Mouse (Mus musculus) neural tube, embryonic 13.5 days (tissue): Measurements from ENCODE around the gene Slc39a11. TPM values are rescaled to one million over a fixed set of nuclear protein-coding genes. Genes with fewer than 3 reads are reported as not detected.

Experiments used
- ATAC-seq: fragments of 200-750 bp; cut with Nextera tagmentation; 2 replicates; pipeline ENCODE4 v1.8.0; 2017; ENCODE audit warnings: low read depth, mild to moderate bottlenecking, moderate TSS enrichment, moderate library complexity
- H3K27ac ChIP-seq: fragments of 300-500 bp; sonication (generic); replicated peaks from 2 replicates; pipeline ENCODE4 v1.5.1; 2015; ENCODE audit warnings: moderate library complexity, mild to moderate bottlenecking, inconsistent platforms
- H3K27me3 ChIP-seq: fragments of 300-500 bp; sonication (generic); 2 replicates; pipeline ENCODE4 v1.6.1; 2015; ENCODE audit warnings: mild to moderate bottlenecking, inconsistent platforms
- H3K36me3 ChIP-seq: fragments of 300-500 bp; sonication (generic); 2 replicates; pipeline ENCODE4 v1.6.1; 2015; ENCODE audit warnings: mild to moderate bottlenecking, inconsistent platforms
- H3K4me1 ChIP-seq: fragments of 300-500 bp; sonication (generic); replicated peaks from 2 replicates; pipeline ENCODE4 v1.6.1; 2015; ENCODE audit warnings: inconsistent platforms
- H3K4me2 ChIP-seq: fragments of 300-500 bp; sonication (generic); 2 replicates; pipeline ENCODE4 v1.6.1; 2015; ENCODE audit warnings: inconsistent platforms, mild to moderate bottlenecking, moderate library complexity
- H3K4me3 ChIP-seq: fragments of 300-500 bp; sonication (generic); 2 replicates; pipeline ENCODE4 v1.5.1; 2015; ENCODE audit warnings: mild to moderate bottlenecking, inconsistent platforms
- H3K9ac ChIP-seq: fragments of 300-500 bp; sonication (generic); 2 replicates; pipeline ENCODE4 v1.6.1; 2015; ENCODE audit warnings: moderate library complexity, mild to moderate bottlenecking, inconsistent platforms
- H3K9me3 ChIP-seq: fragments of 300-500 bp; sonication (generic); 2 replicates; pipeline ENCODE4 v1.6.1; 2016; ENCODE audit warnings: inconsistent platforms
- WGBS: fragments of 180-500 bp; shearing (Covaris S2); methylation state at CpG from one replicate; pipeline ENCODE4 v1.1.7; 2015; 5-methylcytosine and 5-hydroxymethylcytosine counted together
- polyA plus RNA-seq: library from polyadenylated mRNA; unstranded; fragments of >200 nt; fragmentation: Nextera tagmentation; extraction: Ambion mirVana; gene quantifications from 2 replicates; pipeline ENCODE4 v1.2.1, GENCODE M21; 2015

The Slc39a11 gene
- polyA plus RNA-seq: 21.0 and 26.8 TPM in 2 replicates

DNA sequence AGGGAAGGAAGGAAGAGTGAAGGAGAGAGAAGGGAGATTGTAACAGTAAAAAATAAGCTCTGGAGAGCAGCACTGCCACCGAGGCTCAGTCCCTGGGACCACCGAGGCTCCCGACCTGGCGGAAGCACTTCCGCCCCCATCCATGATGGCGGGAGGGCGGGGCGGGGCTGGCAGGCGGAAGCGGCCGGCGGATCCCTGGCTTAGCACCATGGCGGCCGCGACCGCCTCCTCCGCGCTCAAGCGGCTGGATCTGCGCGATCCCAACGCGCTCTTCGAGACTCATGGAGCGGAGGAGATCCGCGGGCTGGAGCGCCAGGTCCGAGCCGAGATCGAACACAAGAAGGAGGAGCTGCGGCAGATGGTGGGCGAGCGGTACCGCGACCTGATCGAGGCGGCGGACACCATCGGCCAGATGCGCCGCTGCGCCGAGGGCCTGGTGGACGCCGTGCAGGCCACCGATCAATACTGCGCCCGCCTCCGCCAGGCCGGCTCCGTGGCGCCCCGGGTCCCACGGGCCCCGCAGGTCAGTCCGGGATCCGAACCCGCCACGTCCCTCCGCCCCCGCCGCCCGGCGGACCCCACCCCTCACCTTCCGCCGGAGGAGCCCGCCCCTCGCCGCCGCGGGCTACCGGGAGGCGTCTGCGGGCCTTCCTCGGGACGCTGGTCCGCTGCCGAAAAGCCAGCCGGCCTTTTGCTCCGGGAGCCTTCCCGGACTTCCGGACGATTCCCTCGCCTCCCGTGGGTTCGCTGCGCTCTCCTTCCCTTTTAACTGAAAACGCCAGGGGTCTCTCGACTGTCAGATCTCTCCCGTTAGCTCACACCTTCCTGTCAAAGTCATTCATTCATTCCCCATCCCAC lies at the start of gene Slc39a11:
TSS of gene Slc39a11 (minus strand) at position 727 of the 858 bp plus-strand sequence.
- 0% methylated on average over 85 of the region's 91 CpGs for WGBS

DNA sequence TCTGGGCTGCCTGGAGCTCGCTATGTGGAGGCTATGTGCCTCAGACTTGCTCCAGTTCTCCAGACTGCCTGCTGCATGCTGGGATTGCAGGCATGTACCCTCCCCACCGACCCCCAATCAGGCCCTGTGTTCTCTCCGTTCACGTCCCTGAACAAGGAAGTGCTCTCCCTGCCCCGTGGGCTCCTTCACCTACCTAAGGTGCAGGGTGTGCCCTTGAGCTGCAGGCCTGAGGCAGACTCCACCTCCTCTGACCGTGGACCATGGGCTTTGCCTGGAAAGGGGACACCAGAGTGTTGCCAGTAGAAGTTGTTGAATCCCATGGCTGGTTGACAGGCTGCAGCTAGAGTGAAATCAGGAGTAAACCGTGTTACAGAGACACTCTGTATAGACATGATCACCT lies 49.8 kb upstream of the Slc39a11 start:
- Histone ChIP-seq H3K4me1 (peaks cover 4% of the 10 kb centered on the region; the same call in 1 of the 2 replicates), H3K27me3 (no peaks in the 10 kb centered on the region), H3K9ac (peak overlapping the region; percentile 26; the same call in 1 of the 2 replicates), H3K36me3 (peaks cover 49% of the 10 kb centered on the region), H3K4me3 (no peak overlapping the region), H3K9me3 (no peaks in the 10 kb centered on the region), H3K27ac (no peak overlapping the region), H3K4me2 (no peak overlapping the region)
- no peak for ATAC-seq
- 87% methylated on average over 7 of the region's 7 CpGs for WGBS

More for the DNA sequence above, at the start of gene Slc39a11:
- Histone ChIP-seq H3K36me3 (peaks cover 30% of the 10 kb centered on the region), H3K9ac (peak within 1 kb of the TSS; percentile 94), H3K4me3 (peak within 1 kb of the TSS; percentile 93), H3K27me3 (no peaks in the 10 kb centered on the region), H3K9me3 (no peaks in the 10 kb centered on the region), H3K4me2 (peak within 1 kb of the TSS; percentile 67), H3K27ac (peak within 1 kb of the TSS; percentile 93), H3K4me1 (peaks cover 23% of the 10 kb centered on the region)
- peak; percentile 87 for ATAC-seq

DNA sequence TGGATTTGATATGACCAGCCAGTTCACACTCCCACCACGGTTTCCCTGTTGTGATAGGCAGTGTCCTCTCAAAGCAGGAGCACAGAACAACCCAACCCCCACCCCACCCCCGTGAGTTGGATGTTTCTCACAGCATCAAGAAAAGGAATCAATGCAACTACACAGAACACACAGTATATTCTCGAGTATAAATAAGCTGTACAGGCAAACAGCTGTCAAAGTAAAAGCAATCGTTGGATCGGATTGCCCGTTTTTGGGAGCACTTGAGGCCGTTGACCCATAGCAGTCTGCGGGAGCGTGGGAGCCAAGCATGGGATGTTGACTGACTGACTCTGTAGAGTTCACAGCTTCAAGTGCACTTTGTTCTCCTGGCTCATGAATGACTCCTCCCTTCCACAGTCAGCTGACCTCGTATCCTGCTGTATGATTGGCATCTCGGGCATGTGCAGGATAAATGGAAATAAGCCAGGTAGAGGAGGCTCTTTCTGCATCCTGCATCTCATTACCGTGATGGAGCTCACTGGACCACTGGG lies 48.2 kb upstream of the Slc39a11 start:
- H3K27me3 ChIP-seq: no peaks in the 10 kb centered on the region
- H3K36me3 ChIP-seq: peaks cover 65% of the 10 kb centered on the region
- H3K9ac ChIP-seq: no peak overlapping the region
- H3K4me1 ChIP-seq: no peaks in the 10 kb centered on the region
- H3K4me3 ChIP-seq: no peak overlapping the region
- ATAC-seq: no peak
- WGBS: 82% methylated on average over 12 of the region's 12 CpGs
- no peaks in the 10 kb centered on the region for H3K9me3 ChIP-seq
- no peak overlapping the region for H3K4me2 ChIP-seq
- no peak overlapping the region for H3K27ac ChIP-seq

DNA sequence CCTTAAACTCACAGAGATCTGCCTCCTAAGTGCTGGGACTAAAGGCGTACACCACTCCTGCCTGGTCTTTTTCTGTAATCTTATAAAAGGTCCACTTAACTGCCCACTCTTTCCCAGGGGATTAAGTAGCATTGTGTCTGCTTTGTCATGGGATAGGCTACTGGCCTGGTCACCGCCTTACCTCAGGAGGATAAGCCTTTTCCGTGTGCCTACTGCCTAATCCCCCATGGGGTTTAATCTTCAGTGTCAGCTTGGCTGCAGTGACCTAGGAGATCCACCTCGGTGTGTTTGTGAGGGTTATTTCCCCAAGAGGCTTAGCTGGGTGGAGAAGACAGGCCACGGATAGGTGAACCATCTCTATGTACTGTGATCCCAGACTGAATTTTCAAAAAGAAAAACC lies 47.7 kb upstream of the Slc39a11 start:
- H3K4me3 ChIP-seq: no peak overlapping the region
- H3K36me3 ChIP-seq: peaks cover 70% of the 10 kb centered on the region
- no peak overlapping the region for H3K4me2 ChIP-seq
- H3K4me1 ChIP-seq: no peaks in the 10 kb centered on the region
- H3K9me3 ChIP-seq: no peaks in the 10 kb centered on the region
- 81% methylated on average over 5 of the region's 5 CpGs for WGBS
- no peak overlapping the region for H3K9ac ChIP-seq
- H3K27ac ChIP-seq: no peak overlapping the region
- no peak for ATAC-seq
- H3K27me3 ChIP-seq: no peaks in the 10 kb centered on the region

DNA sequence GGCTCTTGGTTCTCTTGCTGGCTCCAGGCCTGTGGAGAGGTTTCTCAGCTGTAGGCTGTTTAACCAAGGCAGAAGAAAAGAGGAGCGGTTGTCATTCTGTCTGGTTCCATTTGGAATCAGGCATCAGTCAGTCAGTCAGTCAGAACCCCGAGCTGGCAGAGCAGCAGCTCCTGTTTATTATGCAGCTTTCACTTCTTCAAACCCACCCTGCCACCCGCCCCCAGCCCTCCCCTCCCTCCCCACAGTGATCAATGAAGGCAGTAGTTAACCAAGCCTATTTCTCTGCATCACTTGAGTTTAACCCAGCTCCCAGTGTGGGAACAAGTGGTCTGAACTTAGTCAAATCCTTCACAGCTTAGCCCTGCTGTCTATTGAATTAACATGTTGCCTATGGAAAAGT lies 42.0 kb upstream of the Slc39a11 start:
- no peak overlapping the region for H3K4me2 ChIP-seq
- H3K4me3 ChIP-seq: no peak overlapping the region
- H3K4me1 ChIP-seq: peaks cover 6% of the 10 kb centered on the region
- H3K27me3 ChIP-seq: no peaks in the 10 kb centered on the region
- H3K36me3 ChIP-seq: peaks cover 92% of the 10 kb centered on the region
- no peak for ATAC-seq
- no peak overlapping the region for H3K9ac ChIP-seq
- no peak overlapping the region for H3K27ac ChIP-seq
- WGBS: 75% methylated on average over 3 of the region's 3 CpGs
- H3K9me3 ChIP-seq: no peaks in the 10 kb centered on the region

DNA sequence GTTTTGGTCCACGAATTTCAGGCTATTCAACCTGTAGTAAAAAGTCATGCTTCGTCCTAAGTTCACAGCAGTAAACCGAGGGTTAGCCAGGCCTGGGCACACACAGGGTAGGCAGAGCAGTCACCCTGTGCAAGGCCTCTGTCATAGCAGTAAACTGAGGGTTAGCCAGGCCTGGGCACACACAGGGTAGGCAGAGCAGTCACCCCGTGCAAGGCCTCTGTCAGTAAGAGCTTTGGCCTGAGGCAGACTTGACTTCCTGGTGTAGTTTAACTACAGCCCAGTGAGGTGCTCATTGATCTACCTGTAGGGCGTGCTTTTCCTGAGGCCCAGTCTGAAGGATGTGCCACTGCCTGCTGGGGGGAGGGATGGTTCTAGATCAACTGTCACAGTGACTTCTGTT lies 41.4 kb upstream of the Slc39a11 start:
- Histone ChIP-seq H3K4me3 (no peak overlapping the region), H3K27me3 (no peaks in the 10 kb centered on the region), H3K4me1 (peaks cover 11% of the 10 kb centered on the region), H3K27ac (no peak overlapping the region), H3K9me3 (no peaks in the 10 kb centered on the region), H3K9ac (no peak overlapping the region), H3K36me3 (peaks cover 87% of the 10 kb centered on the region), H3K4me2 (no peak overlapping the region)
- ATAC-seq: no peak
- 92% methylated on average over 5 of the region's 5 CpGs for WGBS

DNA sequence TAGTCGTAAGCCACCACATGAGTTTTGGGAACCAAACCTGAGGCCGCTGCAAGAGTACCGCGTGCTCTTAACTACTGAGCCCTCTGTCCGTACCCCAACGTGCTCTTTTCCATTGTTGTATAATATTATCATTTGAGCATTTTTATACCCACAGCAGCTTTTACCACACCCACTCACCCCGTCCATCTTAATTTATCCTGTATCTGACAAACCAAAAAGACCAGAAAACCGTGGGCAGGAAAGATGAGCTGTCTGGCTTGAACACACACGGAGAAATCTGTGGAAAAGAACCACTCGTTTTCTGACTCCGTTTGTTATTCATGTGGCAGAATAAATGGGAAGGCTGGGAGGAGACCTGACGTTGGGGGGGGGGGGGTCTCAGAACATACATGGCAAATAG lies 40.6 kb upstream of the Slc39a11 start:
- no peaks in the 10 kb centered on the region for H3K27me3 ChIP-seq
- ATAC-seq: no peak

DNA sequence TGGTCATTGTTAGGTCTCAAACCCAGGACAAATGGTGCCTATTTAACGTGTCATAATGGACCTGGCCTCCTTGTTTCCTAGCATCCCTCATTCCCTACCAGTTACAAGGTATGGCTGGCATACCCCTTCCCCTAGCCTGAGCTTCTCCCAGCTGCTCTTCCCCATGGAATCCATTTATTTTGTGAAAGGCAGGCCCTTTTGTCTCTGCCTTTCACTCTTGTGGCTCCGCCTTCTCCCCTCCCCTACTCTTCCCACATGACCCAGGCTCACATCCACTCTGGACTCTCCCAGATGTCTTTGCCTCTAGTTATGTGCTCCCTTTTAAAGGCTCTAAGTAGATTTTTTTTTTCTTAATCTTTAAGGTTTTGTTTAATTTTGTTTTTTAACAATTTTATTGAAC lies 37.2 kb upstream of the Slc39a11 start:
- Histone ChIP-seq H3K4me2 (0 out of 2 replicates have a peak overlapping the region, but pooled peaks have one; percentile 4), H3K9ac (peak overlapping the region; percentile 53), H3K36me3 (peaks cover 44% of the 10 kb centered on the region), H3K9me3 (no peaks in the 10 kb centered on the region), H3K4me1 (peaks cover 40% of the 10 kb centered on the region), H3K27me3 (no peaks in the 10 kb centered on the region), H3K27ac (peak overlapping the region; percentile 56), H3K4me3 (no peak overlapping the region)
- ATAC-seq: no peak
- 27% methylated on average over 2 of the region's 2 CpGs for WGBS

More for the DNA sequence above, 40.6 kb upstream of the Slc39a11 start:
- 93% methylated on average over 12 of the region's 12 CpGs for WGBS
- no peak overlapping the region for H3K4me2 ChIP-seq
- H3K27ac ChIP-seq: no peak overlapping the region
- H3K4me3 ChIP-seq: no peak overlapping the region
- H3K36me3 ChIP-seq: peaks cover 79% of the 10 kb centered on the region
- peaks cover 19% of the 10 kb centered on the region for H3K4me1 ChIP-seq
- no peak overlapping the region for H3K9ac ChIP-seq
- H3K9me3 ChIP-seq: no peaks in the 10 kb centered on the region

DNA sequence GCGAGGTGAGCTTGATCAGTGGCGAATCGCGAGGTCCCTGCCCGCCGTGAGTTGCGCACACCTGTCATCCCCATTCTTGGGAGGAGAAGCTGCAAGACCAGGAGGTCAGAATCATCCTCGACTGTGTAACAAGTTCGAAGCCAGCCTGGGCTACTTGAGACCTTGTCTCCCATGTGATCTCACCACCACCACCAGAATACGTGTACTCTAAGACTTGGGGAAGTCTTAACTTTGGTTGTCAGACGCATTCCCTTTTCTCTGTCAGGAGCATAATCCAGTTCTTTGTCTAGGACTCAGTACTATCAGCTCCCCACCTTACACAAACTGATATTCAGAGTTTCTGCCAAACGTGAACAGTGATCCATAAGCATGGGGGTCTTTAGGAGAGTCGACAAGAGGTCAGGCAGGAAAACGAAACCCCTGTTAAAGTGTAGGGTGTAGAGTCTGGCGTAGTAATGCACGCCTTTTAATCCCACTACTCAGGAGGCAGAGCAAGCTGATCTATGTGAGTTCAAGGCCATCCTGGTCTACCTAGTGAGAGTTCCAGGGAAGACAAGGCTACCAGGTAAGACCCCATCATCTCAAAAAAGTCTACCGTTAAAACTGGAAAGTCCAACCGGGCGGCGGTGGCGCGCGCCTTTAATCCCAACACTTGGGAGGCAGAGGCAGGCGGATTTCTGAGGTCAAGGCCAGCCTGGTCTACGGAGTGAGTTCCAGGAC lies 35.0 kb upstream of the Slc39a11 start:
- H3K36me3 ChIP-seq: peaks cover 23% of the 10 kb centered on the region
- H3K9me3 ChIP-seq: no peaks in the 10 kb centered on the region
- 43% methylated on average over 25 of the region's 25 CpGs for WGBS
- peak overlapping the region; percentile 88 for H3K4me3 ChIP-seq
- H3K4me1 ChIP-seq: peaks cover 54% of the 10 kb centered on the region
- H3K9ac ChIP-seq: peak overlapping the region; percentile 77
- no peaks in the 10 kb centered on the region for H3K27me3 ChIP-seq
- no peak for ATAC-seq
- H3K4me2 ChIP-seq: peak overlapping the region; percentile 89
- peak overlapping the region; percentile 71 for H3K27ac ChIP-seq

DNA sequence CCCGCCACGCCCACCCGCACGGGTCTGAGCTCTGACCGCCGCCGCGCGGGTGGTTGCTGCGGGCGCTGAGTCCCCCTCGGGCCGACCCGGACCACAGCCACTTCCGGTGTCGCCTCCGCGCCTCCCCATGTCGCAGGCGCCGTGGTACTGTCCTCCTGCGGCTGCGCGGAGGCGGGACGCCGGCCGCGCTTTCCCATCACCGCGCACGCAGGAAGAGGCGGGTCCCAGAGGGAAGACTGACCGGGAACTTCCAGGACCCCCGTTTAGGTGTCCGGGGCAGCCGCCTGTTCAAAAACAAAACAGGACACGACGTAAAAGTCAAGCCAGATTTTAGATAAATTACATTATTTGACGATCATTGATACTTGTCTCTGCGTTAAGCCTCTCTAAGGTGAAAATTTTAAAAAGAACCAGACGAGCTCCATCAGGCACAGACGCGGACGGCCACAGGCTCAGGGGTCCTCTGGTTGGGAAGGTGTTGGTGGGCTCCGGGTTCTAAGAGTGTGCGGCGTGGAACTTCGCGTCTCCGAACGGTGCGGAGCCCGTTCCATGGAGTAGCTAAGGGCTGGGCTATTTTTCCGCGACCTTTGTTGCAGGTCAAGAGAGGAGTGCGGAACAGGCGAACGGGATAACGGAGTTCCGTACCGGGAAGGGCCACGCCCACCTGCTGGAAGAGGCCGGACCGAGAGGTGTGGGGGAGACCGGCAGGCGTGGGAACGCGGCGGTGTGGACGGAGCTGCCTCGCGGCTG lies 34.3 kb upstream of the Slc39a11 start, which contains the start of the genes Fam104a and D11Wsu47e:
TSS of gene Fam104a (minus strand) at position 199 of the 750 bp plus-strand sequence.
TSS of gene D11Wsu47e (plus strand) at position 456 of the 750 bp plus-strand sequence.
- H3K4me3 ChIP-seq: peak within 1 kb of the TSS; percentile 88
- peak within 1 kb of the TSS; percentile 96 for H3K27ac ChIP-seq
- peaks cover 16% of the 10 kb centered on the region for H3K36me3 ChIP-seq
- H3K27me3 ChIP-seq: no peaks in the 10 kb centered on the region
- no peaks in the 10 kb centered on the region for H3K9me3 ChIP-seq
- ATAC-seq: peak; percentile 95
- WGBS: under 1% methylated on average over 73 of the region's 73 CpGs
- peak within 1 kb of the TSS; percentile 89 for H3K4me2 ChIP-seq
- H3K9ac ChIP-seq: peak within 1 kb of the TSS; percentile 85
- H3K4me1 ChIP-seq: peaks cover 55% of the 10 kb centered on the region

DNA sequence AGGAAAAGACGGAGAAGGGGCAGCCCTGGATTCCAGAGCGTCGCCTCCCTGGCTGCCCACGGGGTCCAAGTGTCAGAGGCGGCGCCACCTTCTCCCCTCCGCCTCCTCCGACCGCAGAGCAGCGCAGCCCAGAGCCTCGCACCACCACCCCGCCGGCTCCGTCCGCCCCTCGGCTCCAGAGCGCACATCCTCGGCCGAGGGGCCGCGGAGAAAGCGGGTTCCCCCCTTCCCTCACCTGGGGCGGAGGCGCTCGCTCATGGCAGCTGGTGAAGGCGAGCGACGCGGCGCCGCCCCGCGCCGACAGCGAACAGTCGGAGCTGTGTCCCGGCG lies 33.7 kb upstream of the Slc39a11 start:
- Histone ChIP-seq H3K27ac (peak overlapping the region; percentile 96), H3K4me2 (peak overlapping the region; percentile 89), H3K36me3 (peaks cover 11% of the 10 kb centered on the region), H3K9me3 (no peaks in the 10 kb centered on the region), H3K9ac (peak overlapping the region; percentile 85), H3K4me3 (peak overlapping the region; percentile 88), H3K27me3 (no peaks in the 10 kb centered on the region), H3K4me1 (peaks cover 58% of the 10 kb centered on the region)
- no peak; the same call in 1 of the 2 replicates for ATAC-seq
- under 1% methylated on average over 31 of the region's 38 CpGs for WGBS
